Mouse (Mus musculus) frontal cortex, postnatal 36 days (tissue): Measurements from ENCODE around the gene Zswim3.
"Not testable (repeated sequence)": the region's sequence is repeated elsewhere in the genome, so short reads cannot be mapped to it uniquely, and the experiment has no call there.

Experiments
- DNase-seq, 2 experiments: peaks; one replicate each; pipeline ENCODE4 v3.0.0; 2022; ENCODE audit warnings: low spot score in 2 of 2

The Zswim3 gene

GRCm38 (mm10) chr2:164813557-164813956, 8.7 kb downstream of the Zswim3 start:
- no peak for DNase-seq

GRCm38 (mm10) chr2:164815348-164815747, 10.4 kb downstream of the Zswim3 start:
- DNase-seq: no peak

- DNase-seq: no peak
Measured at GRCm38 (mm10) chr2:164815821-164816220, 10.9 kb downstream of the Zswim3 start.

GRCm38 (mm10) chr2:164817206-164817605, 12.3 kb downstream of the Zswim3 start:
- no peak for DNase-seq

GRCm38 (mm10) chr2:164817703-164818102, 12.8 kb downstream of the Zswim3 start:
- no peak for DNase-seq

- DNase-seq: no peak
Measured at GRCm38 (mm10) chr2:164821060-164821459, 16.2 kb downstream of the Zswim3 start.

GRCm38 (mm10) chr2:164822636-164823165, 17.8 kb downstream of the Zswim3 start, which contains the start of gene Zswim1:
TSS of gene Zswim1 (plus strand) at chr2:164822686.
- peak; percentile 100 for DNase-seq

DNA sequence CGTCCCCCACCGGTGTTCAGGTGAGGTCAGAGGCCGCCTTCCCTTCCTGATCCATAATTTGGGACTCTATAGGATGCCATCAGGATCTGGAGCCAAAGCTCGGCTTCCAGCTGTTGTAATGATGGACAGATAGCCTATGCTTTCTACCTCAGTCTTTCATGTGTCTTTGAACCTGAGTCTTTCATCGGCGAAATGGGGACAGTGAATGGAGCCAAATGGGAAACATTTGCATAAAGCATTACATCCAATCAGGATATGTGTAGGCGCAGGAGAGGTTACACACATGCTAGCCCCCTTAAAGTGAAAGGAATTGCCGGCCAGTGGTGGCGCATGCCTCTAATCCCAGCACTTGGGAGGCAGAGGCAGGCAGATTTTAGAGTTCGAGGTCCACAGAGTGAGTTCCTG, 18.3 kb downstream of the Zswim3 start:
- peak in 1 of 2 experiments; percentile 38 for DNase-seq

GRCm38 (mm10) chr2:164823969-164824368, 19.1 kb downstream of the Zswim3 start:
- DNase-seq: no peak

GRCm38 (mm10) chr2:164825521-164825920, 20.6 kb downstream of the Zswim3 start:
- DNase-seq: no peak

DNA sequence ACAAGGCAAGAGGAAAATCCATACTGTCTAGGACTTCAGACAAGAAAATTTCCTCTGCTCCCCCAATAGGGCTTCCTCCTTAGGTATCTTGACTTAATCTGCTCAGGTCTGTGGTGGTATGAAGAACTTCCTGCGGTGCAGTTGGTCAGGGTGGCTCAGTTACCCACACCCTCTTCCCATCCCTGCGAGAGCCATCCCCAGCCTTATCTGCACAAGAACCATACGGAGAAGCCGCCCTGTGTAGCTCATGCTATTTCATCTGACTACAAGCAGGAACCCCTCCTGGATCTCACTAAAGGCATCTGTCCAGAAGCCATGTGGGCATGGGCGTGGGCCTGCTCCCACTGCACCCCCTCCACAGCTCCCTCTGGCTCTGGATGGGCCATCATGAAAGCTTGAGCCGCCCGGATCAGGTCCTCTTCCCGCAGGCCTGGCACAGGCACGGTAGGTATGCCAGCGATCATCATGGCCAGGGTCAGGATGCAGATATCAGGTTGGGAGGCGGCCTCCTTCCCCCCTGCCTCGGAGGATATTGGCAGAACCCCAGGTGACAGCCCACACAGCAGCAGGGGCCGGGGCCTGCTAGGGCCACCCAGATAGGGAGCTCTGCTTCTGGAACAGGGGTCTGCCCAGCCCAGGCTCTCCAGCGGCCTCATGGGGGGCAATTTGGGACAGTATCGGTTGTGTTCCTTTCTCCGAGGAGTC, 22.4 kb downstream of the Zswim3 start:
- DNase-seq: no peak

GRCm38 (mm10) chr2:164828437-164828836, 23.5 kb downstream of the Zswim3 start, which contains the start of gene Spata25:
TSS of gene Spata25 (minus strand) at chr2:164828537.
- DNase-seq: no peak

GRCm38 (mm10) chr2:164829090-164829489, 24.2 kb downstream of the Zswim3 start:
- DNase-seq: no peak

- no peak for DNase-seq
Measured at GRCm38 (mm10) chr2:164831029-164831428, 26.1 kb downstream of the Zswim3 start.

DNA sequence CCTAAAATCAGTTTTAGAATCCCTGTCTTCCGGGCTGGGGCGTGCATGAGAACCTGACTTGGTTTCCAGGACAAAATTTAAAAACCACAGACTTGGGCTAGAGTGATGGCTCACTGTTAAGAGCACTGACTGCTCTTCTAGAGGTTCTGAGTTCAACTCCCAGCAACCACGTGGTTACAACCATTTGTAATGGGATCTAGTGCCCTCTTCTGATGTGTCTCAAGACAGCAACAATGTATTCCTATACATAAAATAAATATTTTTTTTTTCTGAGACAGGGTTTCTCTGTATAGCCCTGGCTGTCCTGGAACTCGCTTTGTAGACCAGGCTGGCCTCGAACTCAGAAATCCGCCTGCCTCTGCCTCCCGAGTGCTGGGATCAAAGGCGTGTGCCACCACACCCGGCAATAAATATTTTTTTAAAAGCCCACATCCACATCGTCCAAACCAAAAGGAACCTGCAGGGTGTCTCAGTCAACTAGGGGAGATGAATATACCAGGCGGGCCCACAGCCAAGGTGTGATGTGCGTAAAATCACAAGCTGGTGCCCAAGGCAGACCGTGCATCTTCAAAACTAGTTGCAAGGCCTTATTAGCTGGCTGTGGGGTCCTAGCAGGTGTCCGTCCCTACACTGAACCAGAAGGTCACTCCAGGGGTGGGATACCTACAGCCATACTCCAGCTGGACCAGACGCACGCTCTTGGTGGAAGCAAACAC, 27.3 kb downstream of the Zswim3 start:
- no peak for DNase-seq

- peak; percentile 69 to 82 for DNase-seq
Measured at GRCm38 (mm10) chr2:164832748-164833301, 27.9 kb downstream of the Zswim3 start, which contains the start of gene Ctsa. TSS of gene Ctsa (plus strand) at chr2:164832873.

DNA sequence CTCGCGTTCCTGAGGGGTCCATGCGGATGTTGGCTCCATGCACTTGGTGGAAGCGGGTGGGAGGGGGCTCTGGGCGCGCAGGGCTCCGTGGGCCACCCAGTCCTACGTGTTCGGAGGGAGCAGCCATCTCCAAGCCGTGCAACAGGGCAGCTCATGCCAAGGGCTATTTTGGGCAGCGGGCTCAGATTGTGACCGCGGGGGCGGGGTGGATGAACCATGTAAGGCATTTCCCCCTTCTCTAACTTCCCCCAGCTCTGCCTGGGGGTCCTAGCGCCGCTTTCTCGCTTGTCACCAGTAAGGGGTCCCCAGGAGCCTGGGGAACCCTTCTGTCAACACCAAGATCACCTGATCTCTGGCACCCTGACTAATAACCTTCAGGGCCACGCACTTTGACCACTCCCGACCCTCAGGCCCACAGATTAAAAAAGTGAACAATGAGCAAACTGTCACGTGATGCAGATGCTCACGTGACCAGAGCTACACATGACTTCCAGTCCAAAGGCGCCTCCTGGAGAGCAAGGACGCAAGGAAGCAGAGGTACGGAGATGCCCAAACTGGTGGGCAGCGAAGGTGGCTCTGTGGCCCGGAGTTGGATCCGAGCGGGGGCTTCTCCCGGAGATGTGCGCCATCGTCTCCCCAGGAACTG, 28.5 kb downstream of the Zswim3 start, which contains the start of gene Neurl2:
Gene Neurl2 (minus strand): TSS at position 143 of the 646 bp plus-strand sequence.
- DNase-seq: peak; percentile 88 to 94

DNA sequence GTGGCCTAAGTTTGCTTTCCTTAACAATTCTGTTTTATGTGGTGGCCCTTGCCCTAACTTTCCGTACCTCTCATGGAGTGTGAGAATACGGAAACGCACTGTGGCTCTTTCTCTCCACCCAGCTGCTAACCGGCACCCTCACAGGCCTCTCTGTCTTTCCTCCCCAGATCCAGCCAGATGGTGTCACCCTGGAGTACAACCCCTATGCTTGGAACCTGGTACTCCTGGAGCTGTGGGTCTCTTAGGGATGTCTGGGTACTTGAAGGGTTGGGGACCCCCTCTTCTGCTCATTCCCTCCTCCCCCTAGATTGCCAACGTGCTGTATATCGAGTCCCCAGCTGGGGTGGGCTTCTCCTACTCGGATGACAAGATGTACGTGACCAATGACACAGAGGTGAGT, 29.6 kb downstream of the Zswim3 start:
- no peak for DNase-seq

GRCm38 (mm10) chr2:164835164-164835563, 30.3 kb downstream of the Zswim3 start:
- DNase-seq: no peak

- DNase-seq: no peak
Measured at GRCm38 (mm10) chr2:164845782-164846181, 40.9 kb downstream of the Zswim3 start.

DNA sequence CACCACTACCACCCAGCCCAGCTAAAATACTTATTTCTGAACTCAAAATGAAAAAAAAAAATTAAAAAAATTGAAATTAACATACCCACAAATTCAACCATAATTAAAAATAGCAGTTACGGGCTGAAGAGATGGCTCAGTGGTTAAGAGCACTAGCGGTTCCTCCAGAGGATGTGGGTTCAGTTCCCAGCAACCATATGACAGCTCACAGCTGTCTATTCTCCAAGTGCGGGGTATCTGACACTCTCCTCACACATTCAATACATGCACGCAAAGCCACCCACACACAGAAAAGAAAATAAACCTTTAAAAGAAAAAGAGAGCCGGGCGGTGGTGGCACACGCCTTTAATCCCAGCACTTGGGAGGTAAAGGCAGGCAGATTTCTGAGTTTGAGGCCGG, 45.2 kb downstream of the Zswim3 start:
- DNase-seq: no peak

GRCm38 (mm10) chr2:164855572-164855971, 50.7 kb downstream of the Zswim3 start:
- DNase-seq: not testable (repeated sequence)
